Mouse (Mus musculus) effector memory CD4-positive, alpha-beta T cell, adult 7 months (primary cell): ENCODE results near the gene Zfp932. TPM values are rescaled to one million over a fixed set of nuclear protein-coding genes. Genes with fewer than 3 reads are reported as not detected.

Source experiments
- polyA plus RNA-seq: library from polyadenylated mRNA; unstranded; fragments of 100-300 nt; shearing (Covaris generic); gene quantifications from one replicate; pipeline ENCODE4 v1.2.1, GENCODE M21; 2017

The Zfp932 gene
- 12.2 TPM for polyA plus RNA-seq

DNA sequence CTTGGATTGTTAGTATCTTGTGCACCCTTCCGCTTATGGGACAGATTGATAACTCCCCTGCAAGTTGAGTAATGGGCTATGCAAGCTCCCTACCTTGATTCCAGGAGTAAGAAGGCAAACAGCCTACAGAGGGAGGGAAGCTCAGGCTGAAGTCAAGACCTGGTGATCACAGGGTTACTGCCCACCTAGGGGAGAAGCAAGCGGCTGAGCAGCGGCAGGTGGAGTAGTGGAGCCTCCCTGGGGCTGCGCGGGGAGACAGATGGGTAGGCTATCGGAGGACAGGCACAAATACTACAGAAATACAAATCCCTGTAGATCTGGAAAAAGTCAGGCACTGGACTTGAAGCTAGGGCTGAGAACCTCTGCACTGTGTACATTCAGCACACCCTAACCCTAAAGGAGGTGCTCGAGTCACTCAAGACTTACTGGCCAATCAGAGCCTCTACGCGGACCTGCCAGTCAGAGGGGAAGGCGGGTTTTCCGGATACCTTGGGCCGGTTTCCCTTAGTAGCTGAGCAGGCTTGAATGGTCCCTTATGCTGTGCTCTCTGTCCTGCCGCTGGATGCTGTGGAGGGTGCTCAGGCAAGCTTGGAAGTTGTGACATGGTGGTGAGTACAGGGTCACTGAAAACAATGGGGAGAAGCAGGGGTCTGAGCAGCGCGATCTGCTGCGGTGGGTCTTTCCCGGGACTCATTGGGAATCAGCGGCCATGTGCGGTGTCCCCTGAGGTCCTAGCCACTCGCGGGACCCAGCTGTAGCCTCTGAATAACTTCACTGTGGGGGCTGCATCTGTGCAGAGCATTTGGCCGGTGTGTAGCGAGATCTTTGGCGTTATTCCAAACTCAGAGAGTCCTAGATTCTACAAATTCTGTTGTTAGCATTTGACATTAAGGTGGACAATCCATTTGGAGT is at the start of gene Zfp932:
TSS of gene Zfp932 (plus strand) at position 496 of the 912 bp plus-strand sequence.

Other genes starting within 250 kb of the Zfp932 start
- gene 4930522L14Rik, start 244.6 kb upstream of the Zfp932 start, polyA plus RNA-seq = 10.6 TPM
- gene Gm15446, start 73.1 kb upstream of the Zfp932 start, polyA plus RNA-seq = 11.7 TPM
- 4.2 TPM for gene Gm17655, start 76.0 kb downstream of the Zfp932 start, polyA plus RNA-seq
- 0.29 TPM for gene Gm35315, start 97.9 kb downstream of the Zfp932 start, polyA plus RNA-seq
- gene Plcxd1, start 103.4 kb downstream of the Zfp932 start, polyA plus RNA-seq = 3.2 TPM
- gene Gtpbp6, start 111.7 kb downstream of the Zfp932 start, polyA plus RNA-seq = 40.2 TPM
- gene Zfp605, start 113.6 kb downstream of the Zfp932 start, polyA plus RNA-seq = 1.5 TPM
- gene Chfr, start 139.3 kb downstream of the Zfp932 start, polyA plus RNA-seq = 45.5 TPM
- 23.9 TPM for gene Golga3, start 180.2 kb downstream of the Zfp932 start, polyA plus RNA-seq
- gene Ankle2, start 234.5 kb downstream of the Zfp932 start, polyA plus RNA-seq = 36.7 TPM